Mouse (Mus musculus) kidney, postnatal 25 days (tissue): ENCODE measurements at regions not wholly inside any gene's neighbourhood (a gene's known extent, or its start where the extent isn't known, plus 50 kb on each side); places are given as distances from the start of the nearest gene placed in this dataset.
"Not testable (repeated sequence)": the region's sequence is repeated elsewhere in the genome, so short reads cannot be mapped to it uniquely, and the experiment has no call there.

Source experiments
- DNase-seq, 2 experiments: peaks; one replicate each; pipeline ENCODE4 v3.0.0; 2021; ENCODE audit warnings: mixed read lengths in 2 of 2

DNA sequence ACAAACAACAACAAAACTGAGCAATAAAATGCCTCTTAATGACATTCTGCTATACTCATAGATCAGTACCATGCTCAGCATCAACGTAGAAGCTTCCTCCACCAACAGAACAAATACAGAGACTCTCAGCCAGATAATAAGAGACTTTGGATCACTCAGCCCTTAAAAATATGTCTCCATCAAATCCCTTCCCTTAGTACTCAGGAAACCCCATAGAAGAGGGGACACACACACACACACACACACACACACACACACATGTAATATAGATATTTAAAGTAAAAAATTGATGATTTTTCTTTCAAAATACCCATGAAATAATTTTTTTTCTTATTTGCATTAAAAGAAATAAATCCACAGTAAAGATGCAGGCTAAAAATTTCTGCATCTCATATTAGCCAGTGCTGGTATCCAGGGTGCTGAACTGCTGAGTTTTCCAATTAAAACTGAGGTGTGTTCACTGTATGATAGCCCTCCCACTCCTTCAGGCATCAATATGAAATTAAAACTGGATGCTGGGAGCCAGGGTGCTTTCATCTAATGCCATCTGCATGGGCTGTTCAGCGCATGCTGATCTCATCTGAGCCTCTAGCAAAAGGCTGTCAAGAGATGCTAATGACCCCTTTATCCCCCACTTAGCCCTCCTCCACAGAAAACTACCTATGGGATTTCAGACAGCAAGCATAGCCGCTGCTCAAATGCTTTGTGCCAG lies 321.0 kb downstream of the Tm4sf1 start:
- DNase-seq: no peak

DNA sequence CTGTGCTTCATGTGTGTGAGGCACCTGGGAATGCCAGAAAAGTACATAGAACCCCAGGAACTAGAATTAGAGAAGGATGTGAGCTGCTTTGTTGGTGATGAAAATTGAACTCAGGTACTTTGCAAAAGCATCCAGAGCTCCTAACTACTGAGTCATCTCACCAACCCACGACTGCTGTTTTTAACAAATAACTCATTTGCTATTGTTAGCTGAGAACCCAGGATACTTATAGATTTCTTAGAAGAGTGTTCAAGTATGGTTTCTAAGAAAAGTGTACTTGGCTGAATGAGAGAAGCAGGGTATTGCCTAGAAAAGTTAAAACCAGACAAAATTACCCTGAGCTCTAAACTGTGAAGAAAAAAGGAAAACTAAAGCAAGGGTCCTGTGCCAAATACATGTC lies 335.8 kb downstream of the Tm4sf1 start:
- DNase-seq: no peak

DNA sequence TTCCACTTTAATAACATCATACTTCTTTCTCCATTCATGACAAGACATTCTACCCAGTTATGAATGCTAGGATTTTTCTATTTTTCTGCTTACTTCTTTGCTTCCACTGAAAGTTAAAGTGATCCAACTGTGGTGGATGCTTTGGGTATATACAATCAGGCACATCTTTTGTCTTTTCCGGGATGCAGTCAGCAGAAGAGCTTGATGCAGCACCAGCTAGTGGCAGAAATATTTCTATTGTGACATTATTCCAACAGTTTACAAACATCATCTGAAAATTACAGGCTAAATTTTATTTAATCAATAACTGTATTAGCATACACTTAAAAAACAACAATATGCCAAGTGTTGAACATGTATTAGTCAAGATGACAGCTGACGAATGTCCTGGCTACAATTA lies 336.3 kb downstream of the Tm4sf1 start:
- DNase-seq: no peak

- DNase-seq: no peak
These were observed 337.6 kb downstream of the Tm4sf1 start for GRCm38 (mm10) chr3:56964156-56964555.

- DNase-seq: no peak
These were observed 338.5 kb downstream of the Tm4sf1 start for GRCm38 (mm10) chr3:56963251-56963650.

DNA sequence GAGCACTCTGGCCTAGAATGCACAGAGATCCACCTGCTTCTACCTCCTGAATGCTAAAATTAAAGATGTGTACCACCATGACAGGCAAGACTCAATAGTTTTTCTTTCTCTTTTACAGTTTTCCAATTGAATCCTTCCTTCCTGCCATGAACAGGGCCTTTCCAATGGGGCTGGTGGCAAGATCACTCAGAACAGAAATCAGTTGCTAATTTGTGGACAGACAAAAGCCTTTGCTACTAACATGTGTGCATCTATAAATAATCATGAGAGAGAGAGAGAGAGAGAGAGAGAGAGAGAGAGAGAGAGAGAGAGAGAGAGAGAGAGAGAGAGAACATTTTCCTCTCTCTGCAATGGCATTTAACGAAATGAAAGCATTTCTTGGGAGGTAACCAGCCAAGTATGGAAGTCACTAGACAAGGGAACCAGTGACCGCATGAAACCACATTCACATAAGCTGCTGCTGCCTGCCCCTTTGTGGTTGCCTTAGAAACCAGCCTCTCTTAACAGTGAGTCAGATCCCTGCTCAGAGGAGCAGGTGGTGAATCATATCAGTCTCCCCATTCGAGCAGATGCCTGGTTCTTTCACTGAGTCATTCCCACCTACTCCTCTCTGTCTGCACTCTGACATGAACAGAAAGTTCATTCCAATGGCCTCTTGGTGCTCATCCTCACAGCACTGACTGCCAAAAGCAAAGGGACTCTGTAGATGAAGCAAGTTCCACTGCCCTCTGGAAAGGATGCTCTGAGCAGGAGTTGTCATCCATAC lies 339.4 kb downstream of the Tm4sf1 start:
- DNase-seq: peak in 1 of 2 experiments; percentile 2

DNA sequence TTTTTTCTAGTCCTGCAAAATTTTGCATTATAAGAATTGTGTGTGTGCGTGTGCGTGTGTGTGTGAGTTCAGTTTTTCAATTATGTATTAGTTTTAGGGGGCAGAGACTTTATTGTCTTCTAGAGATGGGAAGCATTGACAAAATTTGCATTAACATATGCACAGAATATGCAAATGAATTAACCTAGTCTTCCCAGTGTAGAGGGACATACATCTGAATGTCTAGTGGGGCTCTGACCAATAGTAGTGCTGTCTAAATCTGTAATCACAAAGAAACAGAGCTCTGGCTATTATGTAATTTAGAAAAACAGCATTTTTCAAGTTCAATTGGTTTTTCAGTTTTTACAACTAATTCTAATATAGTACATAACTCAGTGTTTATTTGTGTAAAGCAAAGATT lies 344.8 kb downstream of the Tm4sf1 start:
- no peak for DNase-seq

GRCm38 (mm10) chr3:56955799-56956121 lies 346.0 kb downstream of the Tm4sf1 start:
- no peak for DNase-seq

DNA sequence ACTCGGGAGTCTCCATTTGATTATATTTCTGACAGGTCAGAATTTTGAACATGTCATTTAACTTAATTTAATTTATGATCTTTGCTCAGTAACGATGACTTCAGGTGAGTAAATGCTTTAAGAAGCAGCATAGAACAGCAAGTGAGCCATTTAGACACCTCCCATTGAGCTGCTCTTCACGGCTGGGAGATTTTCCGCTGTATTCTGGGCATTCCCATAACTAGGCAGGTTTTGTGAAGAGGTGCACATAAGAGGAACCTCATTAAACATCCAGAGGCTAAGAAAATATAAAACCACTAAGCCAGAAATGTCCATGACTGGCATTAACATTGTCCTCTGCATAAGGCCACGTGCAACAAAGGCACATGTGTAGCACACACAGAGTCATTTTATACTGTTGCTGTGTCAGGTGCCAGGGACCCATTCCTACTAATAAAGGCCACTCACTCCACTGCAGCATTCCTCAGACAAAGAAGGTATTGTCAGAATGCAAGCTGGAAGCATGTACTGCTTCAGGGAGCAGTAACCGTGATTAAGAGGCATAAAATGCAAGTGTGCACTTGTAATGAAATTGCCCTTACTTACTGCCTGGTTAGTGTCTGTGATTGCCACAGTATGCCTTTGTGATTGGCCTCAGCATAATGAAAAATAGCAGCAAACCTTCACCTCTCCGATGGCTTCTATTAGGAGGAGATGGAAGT lies 346.5 kb downstream of the Tm4sf1 start:
- DNase-seq: peak; percentile 17 to 53

GRCm38 (mm10) chr3:56942557-56942956 lies 359.2 kb downstream of the Tm4sf1 start:
- DNase-seq: not testable (repeated sequence)

DNA sequence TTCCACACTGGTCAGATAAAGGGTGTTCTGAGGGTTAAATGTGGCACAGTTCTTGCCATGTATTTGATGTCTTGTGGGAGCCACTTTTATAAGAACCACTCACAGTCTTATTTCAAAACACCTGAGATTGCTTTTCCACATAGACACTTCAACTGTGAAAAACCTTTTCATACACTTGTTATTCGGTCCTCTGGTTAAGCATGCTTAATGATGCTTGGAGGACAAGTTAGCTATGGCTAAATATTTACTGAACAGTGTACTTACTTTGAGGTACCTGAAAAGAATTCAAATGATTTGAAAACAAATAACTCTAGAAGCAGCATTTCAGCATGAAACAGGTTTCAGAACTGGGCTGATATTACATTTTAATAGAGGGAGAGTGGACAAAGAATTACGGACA lies 372.8 kb downstream of the Tm4sf1 start:
- DNase-seq: not testable (repeated sequence)

DNA sequence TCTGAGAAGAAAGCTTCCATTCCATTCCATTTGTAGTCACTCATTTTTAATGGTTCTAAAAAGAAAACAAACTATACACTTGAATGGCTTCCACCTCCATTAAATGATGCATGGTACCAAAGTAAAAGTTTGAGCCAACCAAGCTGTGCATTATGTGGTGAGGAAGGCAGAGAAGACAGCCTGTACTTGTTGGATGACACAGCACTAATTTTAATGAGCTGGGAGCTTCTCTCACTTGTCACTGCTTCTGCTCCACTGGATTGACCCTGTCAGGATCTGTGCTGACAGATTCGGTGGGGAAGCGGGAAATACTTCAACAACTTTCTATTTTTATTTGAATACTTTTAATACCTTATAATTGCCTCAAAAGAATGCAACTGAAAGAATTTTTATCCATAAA lies 403.3 kb downstream of the Tm4sf1 start:
- DNase-seq: no peak

DNA sequence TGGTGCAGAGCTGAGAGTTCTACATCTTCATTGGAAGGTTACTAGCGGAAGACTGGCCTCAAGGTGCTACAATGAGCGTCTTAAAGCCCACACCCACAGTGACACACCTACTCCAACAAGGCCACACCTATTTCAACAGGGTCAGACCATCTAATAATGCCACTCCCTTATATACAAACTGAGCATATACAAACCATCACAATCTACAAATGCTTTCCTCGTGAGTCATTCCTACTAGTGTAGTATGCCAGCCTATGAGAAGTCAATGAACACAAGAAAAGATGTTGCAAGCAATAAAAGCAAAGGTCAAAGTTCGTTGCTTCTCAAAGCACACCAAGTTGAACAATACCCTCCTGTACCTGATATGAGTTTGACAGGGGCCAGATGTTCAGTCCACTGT lies 424.7 kb downstream of the Tm4sf1 start:
- no peak for DNase-seq

GRCm38 (mm10) chr3:56863591-56863990 lies 438.2 kb downstream of the Tm4sf1 start:
- DNase-seq: no peak

DNA sequence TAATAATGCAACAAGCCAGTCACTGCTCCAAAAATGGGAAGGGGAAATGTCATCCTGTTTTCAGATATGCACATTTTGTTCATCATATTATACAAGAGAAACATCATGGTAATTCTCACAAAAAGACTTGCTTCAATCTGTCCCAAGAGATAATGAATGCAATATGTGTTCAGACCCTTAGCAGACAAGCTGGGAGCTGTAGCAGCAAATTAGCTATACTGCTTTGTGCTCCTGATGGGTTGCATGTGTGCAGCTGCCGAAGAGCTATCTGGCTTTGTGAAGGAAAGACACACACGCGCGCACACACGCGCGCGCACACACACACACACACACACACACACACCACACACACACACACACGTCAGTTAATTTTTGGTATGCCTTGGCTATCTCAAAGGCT lies 441.9 kb downstream of the Tm4sf1 start:
- no peak for DNase-seq

DNA sequence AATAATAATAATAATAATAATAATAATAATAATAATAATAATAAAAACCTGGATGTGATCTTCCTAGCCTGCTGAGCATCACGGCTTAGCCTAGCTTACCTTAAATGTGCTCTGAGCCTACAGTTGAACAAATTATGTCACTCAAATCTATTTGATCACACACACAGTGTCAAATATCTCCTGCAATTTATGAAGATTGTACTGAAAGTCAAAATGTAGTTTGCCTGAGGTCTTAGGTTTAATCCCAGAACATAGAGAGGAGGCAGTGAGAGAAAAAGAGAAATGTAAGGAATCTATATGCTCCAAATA lies 456.4 kb downstream of the Tm4sf1 start:
- no peak for DNase-seq

DNA sequence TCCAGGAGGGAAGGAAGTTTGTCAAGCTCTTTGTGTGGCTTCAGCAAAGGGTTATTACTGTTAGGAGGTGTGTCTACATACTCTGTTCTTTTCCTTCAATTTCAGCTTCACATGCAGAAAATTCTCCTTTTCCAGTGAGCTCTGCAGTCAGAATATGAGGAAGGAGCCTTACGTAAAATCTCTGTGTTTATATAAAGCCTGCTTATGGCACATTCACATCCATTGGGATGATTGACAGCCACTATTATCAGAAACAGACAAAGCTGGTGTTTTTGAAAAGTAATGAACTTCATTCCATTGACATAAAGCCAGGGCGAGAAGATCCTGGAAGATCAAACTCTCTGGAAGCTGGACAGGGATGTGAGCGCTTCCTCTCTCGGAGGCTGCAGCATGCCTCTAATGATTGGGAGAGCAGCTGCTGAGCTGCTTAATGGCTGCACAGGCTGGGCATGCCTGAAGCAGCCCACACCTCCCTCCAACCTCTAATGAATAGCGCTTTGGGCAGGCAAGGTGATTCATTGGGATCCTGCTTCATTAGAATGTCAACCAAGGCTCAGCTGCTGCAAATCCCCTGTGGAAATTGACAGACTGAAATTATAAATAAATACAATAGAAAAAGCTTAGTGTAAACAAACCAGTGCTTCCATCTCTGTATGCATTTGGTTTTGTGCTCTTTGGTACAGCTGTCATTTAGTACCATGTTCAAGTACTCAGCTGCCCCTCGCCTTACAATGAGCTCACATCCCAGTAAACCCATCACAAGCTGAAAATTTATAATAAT lies 456.9 kb downstream of the Tm4sf1 start:
- no peak for DNase-seq

GRCm38 (mm10) chr3:56837176-56837575 lies 464.6 kb downstream of the Tm4sf1 start:
- DNase-seq: no peak

DNA sequence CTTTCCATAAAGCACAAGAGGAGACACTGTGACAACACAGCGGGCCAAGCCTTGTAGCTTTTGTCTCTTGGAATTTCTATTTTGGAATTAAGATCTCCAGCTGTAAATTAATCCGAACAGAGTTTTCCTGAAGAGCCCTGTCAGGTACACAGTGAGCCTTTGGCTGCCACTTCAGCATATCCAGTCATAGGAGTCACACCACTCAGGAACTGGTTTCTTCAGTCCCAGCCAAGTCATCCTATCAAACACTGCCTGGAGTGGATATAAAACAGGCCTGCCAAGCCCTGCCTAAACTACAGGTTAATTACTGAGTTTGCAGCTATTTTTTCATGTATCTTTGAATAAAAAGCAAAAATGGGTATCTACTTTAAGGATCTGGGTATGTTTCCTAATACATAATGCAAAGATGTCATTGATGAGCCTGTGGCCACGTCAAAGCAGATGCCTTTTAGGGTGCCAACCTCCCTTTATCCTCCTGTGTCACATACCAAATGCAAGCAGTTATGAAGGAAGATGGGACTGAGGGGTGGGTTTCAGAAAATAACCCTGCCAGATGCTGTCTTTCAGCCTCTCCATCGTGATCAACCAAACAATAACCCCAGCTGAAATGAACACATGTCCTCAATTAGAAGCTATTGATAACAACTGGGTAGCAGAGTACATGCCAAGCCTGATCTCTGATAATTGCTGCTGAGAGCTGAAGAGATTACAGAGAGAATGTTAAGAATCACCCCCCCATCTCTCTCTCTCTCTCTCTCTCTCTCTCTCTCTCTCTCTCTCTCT lies 471.3 kb downstream of the Tm4sf1 start:
- DNase-seq: no peak

- DNase-seq: no peak
These were observed 477.6 kb downstream of the Tm4sf1 start for GRCm38 (mm10) chr3:56824157-56824556.

DNA sequence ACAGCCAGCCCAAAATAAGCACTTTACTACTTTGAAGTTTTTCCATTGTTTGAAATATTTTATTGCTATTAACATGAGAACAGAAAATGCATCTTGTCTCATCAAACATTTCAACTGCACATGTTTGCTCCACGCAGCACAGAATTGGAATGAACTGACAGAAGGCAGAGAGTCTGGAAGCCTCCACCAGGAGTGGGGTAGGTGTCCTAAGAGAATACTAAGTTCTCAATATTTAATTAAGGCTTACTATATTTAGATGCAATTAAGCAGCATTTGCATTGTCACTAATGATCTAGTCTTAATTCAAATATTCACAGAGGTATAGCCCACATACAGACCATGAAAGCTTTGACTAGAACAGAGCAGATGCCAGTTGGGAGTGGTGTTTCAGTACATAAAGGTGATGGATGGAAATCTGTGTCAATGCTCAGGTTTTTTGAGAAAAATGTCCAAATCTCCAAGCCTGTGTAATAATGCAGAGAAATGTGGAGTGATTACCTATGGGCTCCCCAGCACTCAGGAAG lies 491.2 kb downstream of the Tm4sf1 start:
- DNase-seq: no peak

- DNase-seq: no peak
These were observed 508.7 kb downstream of the Tm4sf1 start for GRCm38 (mm10) chr3:56793054-56793453.
